Mouse (Mus musculus) spleen, postnatal 36 days (tissue): ENCODE measurements around the gene 1700056E22Rik.
A peak's percentile ranks its signal among the peaks of the same experiment; 100 is the strongest.

Experiments used
- DNase-seq, 2 experiments: peaks; one replicate each; pipeline ENCODE4 v3.0.0; 2022; ENCODE audit warnings: low spot score in 2 of 2, mixed read lengths in 1 of 2

The 1700056E22Rik gene

DNA sequence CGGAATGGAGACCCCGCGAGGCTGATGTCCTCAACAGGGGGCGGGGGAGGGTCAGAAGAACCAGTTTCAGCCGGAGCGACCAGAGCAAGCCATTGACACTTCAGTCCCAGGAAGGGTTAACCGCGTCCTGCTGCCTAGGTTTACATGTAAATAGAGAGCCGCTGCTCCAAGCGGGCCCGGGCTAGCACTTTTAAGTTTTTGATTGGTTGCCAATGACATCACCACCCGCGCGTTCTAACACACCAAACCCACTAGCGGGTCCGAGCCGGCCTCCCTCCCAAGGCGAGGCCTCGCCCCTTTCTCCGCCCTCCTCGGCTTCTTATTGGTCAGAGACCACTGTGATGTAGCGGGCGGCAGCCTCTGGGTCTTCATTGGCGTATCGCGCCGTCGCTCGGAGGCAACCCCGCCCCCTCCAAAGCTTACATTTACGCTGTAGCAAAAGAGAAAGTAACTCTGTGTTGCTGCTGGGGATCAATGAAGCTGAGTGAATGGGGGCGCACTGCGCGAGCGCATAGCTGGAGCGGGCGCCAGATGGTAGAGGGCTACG is at the start of gene 1700056E22Rik:
Gene 1700056E22Rik (minus strand): TSS at position 291 of the 547 bp plus-strand sequence.
- peak; percentile 99 for DNase-seq

DNA sequence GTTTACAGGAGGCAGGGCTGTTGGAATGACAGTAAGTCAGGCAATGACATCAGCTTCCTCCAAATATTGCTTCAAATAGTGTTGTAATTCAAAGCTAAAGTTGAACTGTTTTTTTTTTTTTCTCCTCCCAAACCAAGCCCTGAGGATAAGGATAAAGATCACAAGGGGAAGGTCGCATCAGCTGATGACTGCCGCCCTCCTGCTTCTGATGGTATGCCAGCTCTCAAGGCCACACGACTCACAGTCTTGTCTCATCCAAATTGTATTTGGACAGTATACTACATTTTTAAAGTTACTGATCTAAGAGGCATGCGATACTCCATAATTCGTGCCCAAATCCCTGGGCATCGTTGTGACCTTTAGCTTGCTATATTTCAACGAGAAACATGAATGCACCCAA is 49.1 kb upstream of the 1700056E22Rik start:
- DNase-seq: no peak

DNA sequence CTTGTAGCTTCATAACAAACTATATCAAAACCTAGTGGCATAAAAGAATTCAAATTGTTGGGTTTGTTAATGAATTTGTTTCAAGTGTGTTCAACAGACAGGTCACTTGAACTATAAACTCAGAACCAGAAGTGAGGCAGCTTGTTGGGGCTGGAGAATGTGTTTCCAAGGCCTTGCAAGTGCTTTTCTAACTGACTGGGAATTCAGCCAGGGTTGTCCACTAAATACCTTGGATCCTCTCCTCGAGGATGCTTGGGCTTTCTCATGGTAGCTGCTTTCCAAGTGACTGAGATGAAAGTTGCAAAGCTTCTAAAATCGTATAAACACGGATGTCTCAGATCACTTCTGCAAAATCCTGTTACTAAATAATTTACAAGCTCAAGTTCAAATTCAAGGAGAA is 48.6 kb upstream of the 1700056E22Rik start:
- DNase-seq: no peak

DNA sequence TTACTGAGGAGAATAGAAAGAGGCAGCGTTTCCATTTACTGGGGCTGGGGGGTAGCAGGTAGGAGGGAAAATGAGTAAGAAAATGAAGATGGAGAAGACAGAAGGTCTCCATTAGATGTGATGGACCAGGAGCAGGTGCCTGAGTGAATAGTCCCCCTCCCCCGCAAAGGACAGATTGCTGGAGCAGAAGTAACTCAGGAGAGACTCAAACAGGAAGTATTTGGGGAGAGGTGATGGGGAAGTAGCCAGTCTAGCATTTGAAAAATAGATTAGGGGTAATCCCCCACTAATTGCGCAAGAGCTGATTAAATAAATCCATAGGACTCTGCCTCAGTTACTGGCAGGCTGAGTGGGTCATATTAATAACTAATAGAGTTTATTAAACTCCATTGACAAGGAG is 45.2 kb upstream of the 1700056E22Rik start:
- peak; percentile 43 to 54 for DNase-seq

DNA sequence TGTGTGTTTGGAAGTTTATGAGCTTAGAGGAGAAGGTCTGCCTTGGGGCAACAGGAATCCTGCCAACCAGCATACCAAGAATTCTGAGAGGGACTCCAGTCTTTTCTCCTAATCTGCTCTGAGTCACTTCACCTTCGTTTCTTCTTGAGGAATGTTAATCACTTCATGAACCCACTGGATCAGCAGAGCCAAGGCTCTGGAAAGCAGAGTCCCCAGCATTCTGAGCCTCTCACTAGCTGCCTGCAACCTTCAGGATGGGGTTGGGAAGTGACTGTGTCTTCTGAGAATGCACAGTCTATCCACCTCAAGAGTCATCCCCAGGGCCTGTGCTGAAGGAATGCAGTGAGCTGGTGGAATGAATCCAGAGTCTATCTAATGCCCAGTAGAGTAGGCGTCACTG is 42.7 kb upstream of the 1700056E22Rik start:
- DNase-seq: no peak

DNA sequence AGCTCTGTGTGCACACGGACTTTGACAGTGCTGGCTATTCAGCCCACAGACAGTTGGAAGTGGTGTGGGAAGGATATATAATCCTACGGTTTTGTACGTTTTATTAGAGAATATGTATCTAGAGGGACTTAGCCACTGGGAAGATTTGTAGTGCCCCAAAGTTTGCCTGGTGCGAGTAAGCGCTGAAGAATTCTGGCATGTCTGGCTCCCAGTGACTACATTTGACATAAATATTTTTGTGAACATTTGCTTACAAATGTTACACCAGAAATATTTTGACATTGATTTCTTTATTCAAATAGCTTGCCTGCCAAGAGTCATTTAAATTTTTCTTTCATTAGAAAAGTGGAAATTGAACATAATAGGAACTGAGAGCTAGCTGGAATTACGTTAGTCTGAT is 42.0 kb upstream of the 1700056E22Rik start:
- no peak for DNase-seq

DNA sequence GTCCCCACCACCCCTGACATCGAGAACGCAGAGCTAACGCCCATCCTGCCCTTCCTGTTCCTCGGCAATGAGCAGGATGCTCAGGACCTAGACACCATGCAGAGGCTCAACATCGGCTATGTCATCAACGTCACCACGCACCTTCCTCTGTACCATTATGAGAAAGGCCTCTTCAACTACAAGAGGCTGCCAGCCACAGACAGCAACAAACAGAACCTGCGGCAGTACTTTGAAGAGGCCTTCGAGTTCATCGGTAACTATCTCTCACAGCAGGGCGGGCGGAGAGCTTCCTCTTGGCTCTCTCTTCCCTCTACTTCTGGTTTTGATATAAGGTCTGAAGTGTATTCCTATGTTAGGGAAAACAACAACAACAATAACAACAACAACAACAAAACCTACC is 34.9 kb upstream of the 1700056E22Rik start:
- no peak for DNase-seq

DNA sequence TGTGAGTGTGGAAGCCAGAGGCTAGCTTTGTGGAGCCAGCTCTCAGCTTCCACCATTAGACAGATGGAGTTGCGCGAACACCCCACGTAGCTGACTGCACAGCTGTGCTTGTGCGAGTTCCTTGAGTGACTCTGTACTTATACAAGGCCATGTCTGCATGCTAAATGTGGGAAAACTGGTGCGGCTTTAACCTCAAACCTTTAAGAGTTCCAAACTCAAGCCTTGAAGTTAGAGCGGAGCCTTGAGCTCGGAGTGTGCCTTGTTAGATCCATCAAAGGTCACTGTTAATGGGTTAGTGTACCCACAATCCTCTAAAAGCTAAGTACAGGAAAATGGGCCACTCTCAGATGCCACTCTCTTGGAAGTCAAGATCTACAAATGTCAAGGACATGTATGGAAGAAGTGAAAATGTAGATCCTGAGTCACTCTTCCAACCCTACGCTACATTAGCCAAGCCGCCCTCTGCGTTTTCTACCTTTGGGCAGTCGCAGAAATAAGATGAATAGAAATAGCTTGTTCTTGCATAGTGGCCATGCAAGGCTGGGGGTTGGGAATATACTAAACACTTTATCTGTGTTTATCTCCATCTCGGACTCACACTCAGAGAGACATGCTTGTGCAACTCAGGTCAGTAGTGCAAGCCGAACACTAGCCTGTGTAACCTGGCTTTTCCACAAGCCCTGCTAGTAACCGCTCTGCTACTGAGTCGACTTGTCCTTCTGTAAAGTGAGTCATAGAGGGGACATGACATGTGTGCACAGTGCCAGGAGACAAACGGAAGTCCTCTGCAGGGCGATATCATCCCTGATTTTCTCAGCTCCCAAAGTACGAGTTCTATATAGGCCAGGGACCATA is 33.8 kb upstream of the 1700056E22Rik start:
- DNase-seq: no peak

DNA sequence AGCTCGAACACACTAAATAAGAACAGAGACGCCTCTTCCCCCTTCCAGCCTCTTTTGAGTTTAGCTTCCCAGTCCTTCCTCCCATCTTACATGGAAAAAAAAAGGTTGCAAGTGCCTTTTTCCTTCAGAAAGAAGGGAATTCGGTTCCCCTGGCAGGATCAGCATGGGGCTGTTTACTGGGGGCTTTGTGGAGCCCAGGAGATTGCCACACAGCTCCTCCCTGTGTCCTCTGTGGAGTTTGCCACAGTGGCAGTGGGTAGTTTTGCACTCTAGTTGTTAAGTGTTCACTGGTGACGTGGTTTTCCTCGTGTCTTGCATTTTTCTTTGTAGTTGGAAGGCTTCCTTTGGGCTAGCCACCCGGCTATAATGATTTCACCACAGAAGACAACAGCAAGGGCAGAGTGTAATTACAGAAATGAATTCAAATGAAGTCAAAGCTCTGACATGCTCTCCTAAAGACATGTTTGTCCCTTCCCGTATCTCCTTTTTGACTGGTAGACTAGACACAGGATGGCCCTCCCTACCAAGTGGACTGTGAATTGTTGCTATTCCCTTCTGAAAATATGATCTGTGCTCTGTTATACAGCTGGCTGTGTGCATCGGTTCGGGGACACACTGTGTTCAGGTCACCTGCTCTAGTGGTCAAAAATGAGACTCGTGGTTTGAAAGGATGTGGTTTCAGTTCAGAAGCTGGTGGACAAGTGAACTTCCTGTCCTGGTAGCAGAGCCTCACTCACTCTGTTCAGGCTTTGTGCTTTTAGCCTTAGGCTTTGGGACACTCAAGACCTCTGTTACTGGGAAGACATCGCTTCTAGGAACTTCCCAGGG is 32.6 kb upstream of the 1700056E22Rik start:
- DNase-seq: no peak

DNA sequence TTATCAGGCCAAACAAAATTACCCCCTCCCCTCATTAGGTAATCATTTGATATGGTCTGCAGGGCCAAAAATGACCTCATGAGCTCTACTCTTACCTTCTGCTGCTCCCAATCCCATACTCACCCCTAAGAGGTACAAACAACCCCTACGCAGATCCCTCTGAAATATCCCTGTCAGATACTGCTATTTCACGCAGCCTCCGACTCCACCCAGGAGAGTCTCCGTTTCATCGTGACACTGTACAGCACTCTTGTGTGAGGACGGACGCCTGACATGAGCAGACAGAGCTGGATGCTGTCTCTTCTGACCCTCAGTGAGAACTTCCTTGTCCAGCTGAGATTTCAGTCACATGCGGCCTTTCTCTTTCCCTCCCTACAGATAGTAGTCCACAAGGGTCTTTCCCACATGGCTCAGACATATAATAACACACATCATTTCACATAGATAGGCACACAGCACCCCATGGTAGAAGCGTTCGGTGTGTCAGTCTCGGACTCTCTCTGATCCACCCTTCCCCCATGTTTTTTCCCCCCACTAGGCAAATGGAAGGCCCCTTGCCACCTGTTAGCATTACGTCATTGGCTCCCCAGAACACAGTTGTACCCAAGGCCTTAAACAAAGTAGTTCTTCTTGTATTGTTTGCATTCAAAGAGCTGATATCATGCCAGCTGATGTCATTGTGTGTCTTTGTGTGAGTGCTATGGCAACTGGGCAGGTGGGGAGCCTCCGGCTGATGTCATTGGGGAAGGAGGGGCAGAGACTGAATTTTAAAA is 31.7 kb upstream of the 1700056E22Rik start:
- no peak for DNase-seq

DNA sequence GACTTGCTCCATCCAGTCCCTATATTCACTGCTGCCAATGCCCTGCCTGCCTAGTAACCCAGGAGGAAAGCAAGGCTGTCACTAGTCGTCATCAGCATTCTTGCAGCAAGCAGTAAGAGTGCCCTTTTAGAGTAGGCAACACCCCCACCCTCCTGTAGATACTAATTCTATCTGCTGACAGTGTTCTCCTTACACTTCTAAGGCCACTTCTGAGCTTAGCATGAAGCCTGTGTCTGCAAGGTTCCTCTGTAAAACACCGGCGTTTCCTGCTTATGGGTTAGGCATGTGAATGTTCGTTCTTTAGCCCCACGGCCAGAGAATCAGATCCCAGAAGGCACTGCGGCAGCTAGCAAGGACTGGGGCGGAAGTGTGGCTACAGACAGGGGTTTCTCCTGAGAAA is 30.2 kb upstream of the 1700056E22Rik start:
- DNase-seq: peak; percentile 29 to 35

DNA sequence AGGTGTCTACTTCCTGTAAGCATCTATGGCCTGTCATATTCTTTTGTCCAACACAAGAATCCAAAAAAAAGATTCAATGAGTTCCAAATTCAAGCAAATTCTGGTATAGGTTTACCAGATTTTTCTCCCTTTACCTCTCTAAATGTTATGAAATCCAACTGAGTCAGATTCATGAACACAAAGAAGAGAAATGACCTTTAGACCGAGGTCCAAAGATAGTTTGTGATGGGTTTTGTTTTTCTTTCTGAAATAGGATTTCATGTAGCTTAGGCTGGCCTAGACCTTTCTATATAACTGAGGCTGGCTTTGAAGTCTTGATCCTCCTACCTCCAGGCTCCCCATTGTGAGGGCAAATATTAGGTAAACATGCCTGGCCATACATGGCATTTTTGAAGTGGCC is 27.8 kb upstream of the 1700056E22Rik start:
- no peak for DNase-seq

DNA sequence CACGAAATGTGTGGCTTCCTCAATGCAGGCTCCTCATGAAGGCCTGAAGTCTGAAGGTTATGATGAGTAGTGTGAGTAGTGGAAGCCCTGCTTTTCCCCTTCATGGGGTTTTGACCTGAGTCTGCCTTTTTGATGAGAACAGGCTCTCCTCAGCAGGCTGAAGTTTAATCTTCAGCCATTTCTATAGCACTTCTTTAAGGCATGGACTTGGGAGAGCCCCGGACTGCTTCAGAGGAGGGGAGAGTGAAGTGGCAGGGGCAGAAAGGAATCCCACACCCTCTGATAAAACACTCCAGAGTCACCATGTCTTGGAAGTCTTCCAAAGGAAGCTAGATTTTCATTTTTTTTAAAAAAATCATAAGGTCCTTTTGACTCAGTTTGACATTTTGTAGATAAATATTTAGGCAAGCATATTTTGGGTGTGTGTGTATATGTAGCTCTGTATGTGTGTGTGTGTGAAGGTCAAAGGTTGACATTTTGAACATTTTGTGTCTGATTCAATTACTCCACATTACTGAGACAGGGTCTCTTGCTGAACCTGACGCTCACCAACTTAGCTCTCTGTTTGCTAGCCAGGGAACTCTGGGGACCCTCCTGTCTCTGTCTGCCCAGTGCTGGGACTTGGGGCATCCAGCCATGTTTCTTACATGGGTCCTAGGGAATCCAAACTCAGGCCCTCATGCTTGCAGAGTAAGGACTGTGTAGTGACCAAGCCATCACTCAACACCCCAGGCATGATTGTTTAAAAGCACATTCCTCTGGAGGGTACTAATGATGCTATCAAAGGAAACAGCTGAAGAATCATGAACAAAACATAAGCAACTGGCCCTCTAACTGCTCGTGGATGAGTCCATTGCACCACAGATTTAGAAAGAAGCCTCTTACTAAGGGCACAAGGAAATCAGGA is 27.0 kb upstream of the 1700056E22Rik start:
- no peak for DNase-seq

DNA sequence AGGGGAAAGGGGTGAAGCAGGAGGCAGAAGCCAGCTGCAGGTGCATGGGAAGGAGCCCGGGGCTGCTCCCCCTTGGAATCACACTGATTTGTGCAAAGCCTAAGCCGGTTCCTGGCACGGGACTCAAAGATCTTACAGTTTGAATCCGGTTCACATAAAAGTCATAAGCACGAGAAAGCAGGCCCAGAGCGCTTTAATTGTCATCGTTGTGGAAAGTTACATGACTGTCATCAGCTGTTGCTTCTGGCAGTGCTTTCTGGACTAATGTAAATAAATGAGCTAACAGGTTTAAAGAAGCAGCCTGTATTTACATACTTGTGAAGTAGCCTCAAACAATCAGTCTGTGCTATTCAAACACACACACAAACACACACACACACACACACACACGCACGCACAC is 26.3 kb upstream of the 1700056E22Rik start:
- DNase-seq: no peak

DNA sequence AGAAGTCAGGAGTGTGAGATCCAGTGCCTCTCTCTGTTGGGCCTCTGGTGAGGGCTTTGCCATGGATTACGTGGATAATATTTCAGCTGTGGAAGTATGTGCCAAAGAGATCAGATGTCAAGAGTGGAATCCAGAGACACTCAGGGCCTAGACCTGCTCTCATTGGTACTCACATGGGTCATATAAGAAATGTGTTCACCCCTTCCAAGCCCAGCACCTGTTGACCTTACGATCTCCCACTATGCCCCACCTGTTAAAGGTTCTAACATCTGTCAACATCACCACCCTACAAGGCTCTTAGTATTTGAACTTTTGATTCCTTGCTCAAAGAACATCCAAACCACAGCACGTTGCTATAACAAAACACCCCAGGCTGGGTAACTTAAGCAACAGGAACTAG is 25.7 kb upstream of the 1700056E22Rik start:
- no peak for DNase-seq

DNA sequence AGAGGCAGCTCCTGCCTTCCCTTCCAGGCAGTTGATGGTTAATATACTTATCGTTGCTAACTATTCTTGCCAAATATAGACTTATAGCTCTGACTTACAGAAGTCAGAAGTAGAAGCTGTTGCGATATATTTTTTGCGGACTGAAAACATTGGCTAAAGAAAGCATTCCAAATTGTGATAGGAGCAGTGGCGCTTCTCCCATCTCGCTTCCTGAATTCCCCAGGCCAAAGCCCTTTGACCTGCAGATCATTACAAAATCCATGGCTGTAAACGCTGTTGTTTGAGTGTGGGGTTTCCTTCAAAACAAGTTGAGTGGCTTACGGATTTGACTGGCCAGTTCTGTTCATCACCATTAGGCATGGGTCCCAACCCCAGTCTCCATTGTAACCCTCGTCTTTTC is 24.1 kb upstream of the 1700056E22Rik start:
- DNase-seq: no peak

DNA sequence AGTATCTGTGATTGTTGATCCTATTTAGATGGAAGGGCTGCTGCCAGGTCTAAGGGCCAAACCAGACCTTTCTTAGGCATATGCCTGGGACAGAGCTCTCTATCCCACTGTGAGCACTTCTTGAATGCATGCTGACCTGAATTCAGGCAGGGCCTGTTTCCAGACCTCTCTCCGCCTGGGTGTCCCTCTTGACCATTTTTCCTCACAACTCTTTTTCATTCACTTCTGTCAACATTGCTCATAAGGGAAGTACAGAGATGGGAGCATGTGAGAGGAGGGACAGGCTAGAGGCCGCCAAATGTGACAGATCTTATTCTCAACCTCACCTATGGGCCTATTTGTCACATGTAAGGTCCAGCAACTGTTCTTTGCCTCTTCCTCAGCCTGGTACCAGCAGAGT is 20.1 kb upstream of the 1700056E22Rik start:
- DNase-seq: no peak

DNA sequence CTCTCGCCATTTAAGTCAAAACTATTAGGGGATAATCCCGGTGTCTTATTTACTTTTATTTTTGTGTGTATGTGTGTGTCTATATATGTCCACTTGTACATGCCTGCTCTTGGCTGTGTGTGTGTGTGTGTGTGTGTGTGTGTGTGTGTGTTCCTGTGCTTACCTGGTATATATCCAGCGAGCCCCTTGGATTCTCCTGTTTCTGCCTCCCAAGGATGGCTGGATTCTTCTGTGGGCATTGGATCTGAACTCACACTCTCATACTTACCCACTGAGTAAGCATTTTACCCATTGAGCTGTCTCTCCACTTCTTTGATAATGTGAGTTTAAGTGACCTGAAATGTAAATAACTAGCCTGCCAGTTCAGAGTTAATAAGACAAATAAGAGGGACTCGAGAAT is 19.6 kb upstream of the 1700056E22Rik start:
- DNase-seq: no peak

DNA sequence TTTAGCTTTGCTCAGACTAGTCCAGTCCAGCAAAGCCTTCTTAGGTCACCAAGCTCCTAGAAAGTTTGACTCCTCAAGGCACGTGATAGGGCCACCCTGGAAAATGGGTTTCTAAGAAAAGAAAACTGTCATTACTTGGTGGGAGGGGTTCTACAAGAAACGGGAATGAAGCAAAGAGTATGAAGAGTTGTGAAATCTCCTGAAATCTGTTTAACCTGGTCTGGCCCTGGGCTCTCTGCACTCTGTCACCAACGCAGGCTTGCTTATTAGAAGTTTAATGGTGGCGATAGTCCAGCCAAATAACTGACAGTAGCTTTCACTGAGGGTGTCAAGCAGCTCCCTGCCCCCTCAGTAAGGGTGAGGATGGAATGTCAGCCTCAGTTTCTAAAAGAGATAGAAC is 19.0 kb upstream of the 1700056E22Rik start:
- no peak for DNase-seq

DNA sequence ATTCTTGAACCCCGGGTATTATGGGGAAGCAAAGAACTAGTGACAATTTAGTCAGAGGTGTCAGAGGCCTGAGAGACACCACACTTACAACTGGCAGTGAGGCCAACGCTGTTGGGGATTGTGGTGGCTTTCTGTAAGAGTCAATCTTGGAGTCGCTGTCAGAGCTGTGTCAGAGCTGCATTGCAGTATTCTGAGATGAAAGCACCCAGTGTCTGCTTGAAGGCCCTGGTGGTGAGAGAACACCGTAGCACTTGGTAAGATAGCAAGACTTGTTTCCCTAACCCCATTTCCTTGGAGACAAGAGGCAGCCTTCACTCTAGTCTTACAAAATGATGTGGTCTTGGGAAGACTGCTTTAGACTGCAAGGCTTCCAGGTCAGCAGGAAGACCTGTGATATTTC is 18.2 kb upstream of the 1700056E22Rik start:
- no peak for DNase-seq

DNA sequence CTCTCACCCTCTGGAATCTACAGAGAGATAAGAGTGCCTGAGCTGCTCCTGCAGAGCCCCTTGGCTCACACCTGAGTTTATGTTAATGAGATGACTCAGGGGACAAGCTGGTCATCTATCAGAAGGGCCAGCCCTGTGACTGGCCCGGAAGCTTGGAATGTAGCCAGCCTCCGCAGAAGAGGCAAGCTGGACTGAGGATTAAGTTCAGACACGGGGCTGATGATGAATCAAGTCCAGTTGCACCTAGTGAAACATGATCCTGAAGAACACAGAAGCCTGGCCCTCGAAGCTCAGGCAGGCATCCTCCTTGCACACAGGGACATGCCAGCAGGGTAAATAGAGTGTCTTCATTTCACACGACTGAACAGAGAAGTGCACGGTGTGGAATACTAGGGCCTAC is 17.7 kb upstream of the 1700056E22Rik start:
- DNase-seq: no peak
